Mouse (Mus musculus) layer of hippocampus, adult 9-10 months (tissue): Measurements from ENCODE around the gene Zfp84.
"Not testable (repeated sequence)": the region's sequence is repeated elsewhere in the genome, so short reads cannot be mapped to it uniquely, and the experiment has no call there.

Experiments used
- DNase-seq: peaks from one replicate; pipeline ENCODE4 v3.0.0; 2022; ENCODE audit warnings: low spot score

The Zfp84 gene

GRCm38 (mm10) chr7:29768090-29768900 lies at the start of gene Zfp84:
Gene Zfp84, plus strand, starts transcription at chr7:29768552.
- DNase-seq, result peak; percentile 94

GRCm38 (mm10) chr7:29725461-29726142 lies 42.8 kb upstream of the Zfp84 start:
- not testable (repeated sequence) for DNase-seq

- DNase-seq, result not testable (repeated sequence)
These were observed 41.5 kb upstream of the Zfp84 start, which contains the start of gene Catsperg2 for GRCm38 (mm10) chr7:29726860-29727259. Gene Catsperg2, minus strand, starts transcription at chr7:29727032.

DNA sequence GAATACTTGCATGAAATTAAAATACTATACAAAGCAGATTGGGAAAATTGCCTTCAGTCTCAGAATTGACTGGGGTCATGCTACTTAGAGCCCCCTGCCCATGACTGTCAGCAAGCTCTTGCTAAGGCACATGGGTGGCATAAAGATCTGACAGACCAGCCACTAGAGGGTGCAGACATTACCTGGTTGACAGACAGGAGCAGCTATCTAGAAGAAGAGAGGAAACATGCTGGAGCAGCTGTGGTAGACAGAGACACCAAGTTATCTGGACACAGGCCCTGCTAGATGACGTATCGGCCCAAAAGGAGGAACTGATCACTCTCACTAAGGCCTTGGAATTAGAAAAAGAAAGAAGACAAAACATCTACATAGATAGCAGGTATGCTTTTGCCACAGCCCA lies 40.3 kb upstream of the Zfp84 start:
- no peak for DNase-seq

GRCm38 (mm10) chr7:29742258-29742657 lies 26.1 kb upstream of the Zfp84 start:
- DNase-seq, result no peak

DNA sequence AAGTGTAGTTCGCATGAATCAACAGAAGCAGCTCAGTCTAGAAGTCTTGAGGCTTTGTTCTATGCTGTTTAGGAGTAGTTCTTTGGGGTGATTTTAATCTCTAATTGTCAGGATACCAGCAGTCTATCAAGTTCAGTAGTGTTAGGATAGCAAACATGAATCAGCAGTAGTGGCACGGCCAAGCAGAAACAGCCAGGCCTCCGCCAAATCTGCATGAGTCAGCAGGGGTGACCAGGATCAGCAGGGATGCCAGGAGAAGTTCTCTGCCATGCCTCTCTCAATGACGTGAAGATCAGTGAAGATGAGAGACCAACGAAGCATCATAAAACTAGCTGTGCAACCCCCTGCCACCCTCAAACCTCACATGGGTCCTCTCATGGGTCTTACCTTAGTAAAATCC lies 7.9 kb upstream of the Zfp84 start:
- DNase-seq, result no peak

GRCm38 (mm10) chr7:29764702-29765101 lies 3.6 kb upstream of the Zfp84 start:
- DNase-seq, result no peak

GRCm38 (mm10) chr7:29767058-29767686 lies 1.2 kb upstream of the Zfp84 start:
- DNase-seq, result peak; percentile 64

DNA sequence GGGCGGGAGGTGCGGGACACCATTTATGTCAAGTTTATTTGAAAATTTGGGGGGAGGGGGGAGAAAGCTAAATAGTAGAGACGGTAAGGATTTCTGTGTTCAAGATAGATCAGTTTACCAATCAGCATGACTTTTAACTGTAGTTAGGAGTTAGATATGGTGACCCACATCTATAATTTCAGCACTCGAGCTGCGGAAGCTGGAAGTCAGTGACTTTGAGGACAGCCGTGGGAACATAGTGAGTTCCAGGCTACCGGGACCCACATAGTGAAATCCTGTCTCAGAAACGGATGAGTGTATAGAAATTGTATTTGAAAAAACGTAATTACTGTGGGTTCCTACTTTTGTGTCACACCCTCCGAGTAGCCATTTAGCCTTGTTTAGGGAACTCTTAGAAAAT lies 628 bp downstream of the Zfp84 start:
- no peak for DNase-seq

- no peak for DNase-seq
These were observed 5.2 kb downstream of the Zfp84 start for GRCm38 (mm10) chr7:29773503-29773902.

DNA sequence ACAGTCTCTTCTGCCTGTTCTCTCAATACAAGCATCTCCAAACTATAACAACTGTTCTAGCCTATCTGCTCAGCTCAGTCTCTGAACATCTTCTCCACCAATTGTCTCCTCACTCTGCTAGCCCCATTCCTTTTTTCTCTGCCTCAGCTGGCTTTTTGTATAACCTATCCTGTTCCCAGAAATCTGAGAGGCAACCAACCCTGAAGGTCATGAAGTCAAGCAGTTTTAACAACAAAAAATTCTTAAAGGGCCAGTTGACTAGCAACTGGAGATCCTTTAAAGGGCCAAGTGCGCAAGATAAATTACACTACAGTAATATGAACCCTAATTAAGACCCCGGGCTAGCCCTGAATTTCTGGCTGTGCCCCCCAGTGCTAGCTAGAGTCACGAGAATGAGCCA lies 6.0 kb downstream of the Zfp84 start:
- DNase-seq, result no peak

- no peak for DNase-seq
These were observed 8.2 kb downstream of the Zfp84 start for GRCm38 (mm10) chr7:29776568-29776967.

GRCm38 (mm10) chr7:29777372-29777771 lies 9.0 kb downstream of the Zfp84 start:
- no peak for DNase-seq

GRCm38 (mm10) chr7:29783871-29784551 lies 15.7 kb downstream of the Zfp84 start, which contains the start of gene Zfp30:
Gene Zfp30, plus strand, starts transcription at chr7:29783998.
- DNase-seq, result peak; percentile 57

DNA sequence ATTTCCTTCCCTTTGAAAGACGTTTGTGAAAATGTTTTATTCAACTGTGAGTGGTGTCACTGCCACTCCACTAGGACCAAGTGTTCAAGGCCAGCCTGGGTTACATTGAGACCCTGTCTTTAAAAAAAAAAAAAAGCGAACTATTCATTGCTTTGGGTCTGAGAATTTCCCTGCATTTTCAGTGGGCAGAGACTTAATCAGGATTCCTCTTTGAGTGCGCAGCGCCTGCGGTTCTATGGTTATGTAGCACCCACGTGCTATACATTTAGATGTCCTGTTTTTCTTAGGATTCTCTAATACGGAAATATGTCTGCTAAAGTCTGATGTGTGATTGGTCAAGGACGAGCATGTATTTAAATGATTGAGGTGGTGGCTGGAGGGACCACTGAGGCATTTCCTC lies 16.7 kb downstream of the Zfp84 start:
- no peak for DNase-seq

DNA sequence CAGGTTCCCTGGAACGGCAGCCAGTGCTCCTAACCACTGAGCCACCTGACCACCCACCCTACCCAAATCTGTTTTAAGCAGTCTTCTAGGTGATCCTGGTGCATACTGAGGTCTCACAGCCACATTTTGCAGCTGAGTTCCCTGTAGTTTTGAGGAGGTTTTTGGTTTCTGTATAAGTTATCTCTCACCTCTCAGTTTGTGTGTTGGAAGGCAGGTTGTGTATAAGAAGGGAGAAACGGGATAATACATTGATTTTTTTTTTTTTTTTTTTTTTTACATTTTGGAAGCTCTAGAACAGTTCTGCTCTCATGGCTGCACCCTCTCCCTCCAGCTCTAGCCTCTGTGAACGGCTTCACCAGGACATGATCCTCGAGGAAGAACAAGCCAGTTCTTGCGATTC lies 17.5 kb downstream of the Zfp84 start:
- DNase-seq, result no peak

- no peak for DNase-seq
These were observed 24.6 kb downstream of the Zfp84 start for GRCm38 (mm10) chr7:29792906-29793305.

DNA sequence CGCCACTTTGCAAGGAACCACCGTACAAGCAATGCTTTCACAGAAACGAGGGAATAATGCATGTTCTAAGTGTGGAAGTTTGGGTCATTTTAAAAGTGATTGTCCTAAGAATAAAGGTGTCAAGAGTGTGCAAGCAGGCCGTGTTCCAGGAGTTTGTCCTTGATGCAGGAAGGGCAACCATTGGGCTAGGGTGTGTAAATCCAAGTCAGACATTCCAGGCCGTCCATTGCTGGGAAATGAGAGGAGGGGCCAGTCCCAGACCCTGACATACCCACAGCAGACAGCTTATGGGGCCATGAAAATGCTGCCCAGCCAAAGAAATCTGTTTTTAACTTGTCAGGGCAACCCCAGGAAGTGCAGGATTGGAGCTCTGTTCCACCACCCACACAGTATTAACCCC lies 38.7 kb downstream of the Zfp84 start:
- no peak for DNase-seq

DNA sequence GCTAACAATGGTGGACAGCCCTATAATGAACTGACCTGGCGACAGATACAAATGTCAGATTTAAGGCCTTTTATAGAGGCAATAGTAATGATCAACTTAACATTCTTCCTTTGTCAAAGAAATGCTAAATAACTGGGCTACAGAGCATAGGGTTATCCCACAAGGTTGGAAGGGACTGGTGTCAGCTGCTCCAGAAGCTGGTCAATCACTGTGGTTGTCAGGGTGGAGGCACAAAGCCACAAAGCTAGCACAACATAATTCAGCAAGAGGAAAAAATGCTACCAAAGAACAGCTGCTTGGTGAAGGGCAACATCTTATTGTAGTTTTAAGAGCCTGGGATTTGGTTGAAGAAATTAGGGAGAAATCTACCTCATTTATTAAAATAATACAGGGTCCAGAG lies 43.9 kb downstream of the Zfp84 start:
- DNase-seq, result no peak

DNA sequence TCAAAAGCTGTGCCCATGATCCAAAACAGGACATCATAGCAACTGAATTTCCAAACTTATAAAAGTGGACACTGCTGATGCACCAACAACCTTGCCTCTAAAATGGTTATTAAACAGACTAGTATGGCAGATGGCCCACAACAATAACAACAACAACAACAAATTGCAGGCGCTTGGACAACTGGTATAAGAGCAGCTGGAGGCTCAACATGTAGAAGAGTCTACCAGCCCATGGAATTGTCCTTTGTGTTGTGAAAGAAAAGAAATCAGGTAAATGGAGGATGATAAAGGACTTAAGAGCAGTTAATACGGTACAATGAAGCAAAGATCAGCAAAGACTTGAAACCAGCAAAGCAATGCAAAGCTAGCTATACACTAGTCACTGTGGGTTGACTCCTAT lies 46.0 kb downstream of the Zfp84 start:
- DNase-seq, result no peak

GRCm38 (mm10) chr7:29815061-29815784 lies 46.9 kb downstream of the Zfp84 start:
- no peak for DNase-seq
